Mouse (Mus musculus) thymus, adult 2 months (tissue): ENCODE data around the gene Pitpnm2. TPM values are rescaled to one million over a fixed set of nuclear protein-coding genes. Genes with fewer than 3 reads are reported as not detected.

Experiments
- DNase-seq: peaks from one replicate; pipeline ENCODE4 v3.0.0; 2021
- H3K27ac ChIP-seq: fragments of 200-500 bp; 2 replicates; pipeline ENCODE4 v1.5.1; 2012; ENCODE audit warnings: low read length, control low read depth; ENCODE audit not compliant: control insufficient read depth, insufficient read depth
- H3K27me3 ChIP-seq: fragments of 200-500 bp; 2 replicates; pipeline ENCODE4 v1.6.1; 2012; ENCODE audit warnings: mild to moderate bottlenecking, low read length, moderate library complexity, mixed read lengths; ENCODE audit not compliant: control insufficient read depth, insufficient read depth
- H3K36me3 ChIP-seq: fragments of 200-500 bp; 2 replicates; pipeline ENCODE4 v1.6.1; 2012; ENCODE audit warnings: mild to moderate bottlenecking, low read length, moderate library complexity; ENCODE audit not compliant: control insufficient read depth, insufficient read depth
- H3K4me1 ChIP-seq: fragments of 200-500 bp; replicated peaks from 2 replicates; pipeline ENCODE4 v1.6.1; 2012; ENCODE audit warnings: low read length; ENCODE audit not compliant: control insufficient read depth, insufficient read depth
- H3K4me3 ChIP-seq: fragments of 200-500 bp; 2 replicates; pipeline ENCODE4 v1.5.1; 2012; ENCODE audit warnings: mild to moderate bottlenecking, low read length, control low read depth, moderate library complexity; ENCODE audit not compliant: control insufficient read depth, insufficient read depth
- CTCF ChIP-seq: fragments of 200-500 bp; IDR thresholded peaks from 2 replicates; pipeline ENCODE4 v1.5.1; 2012; ENCODE audit warnings: mild to moderate bottlenecking, control low read depth, low read length, moderate library complexity, borderline replicate concordance; ENCODE audit not compliant: control insufficient read depth, poor library complexity, insufficient read depth; ENCODE audit errors: extremely low read depth
- POLR2A ChIP-seq: fragments of 200-500 bp; IDR thresholded peaks from 2 replicates; pipeline ENCODE4 v1.6.1; 2012; ENCODE audit warnings: mild to moderate bottlenecking, low read length, control low read depth, moderate library complexity; ENCODE audit not compliant: control insufficient read depth, poor library complexity, insufficient read depth; ENCODE audit errors: extremely low read depth
- WGBS: fragments of 180-500 bp; shearing (Covaris S2); methylation state at CpG from one replicate; pipeline ENCODE4 v1.1.7; 2018; 5-methylcytosine and 5-hydroxymethylcytosine counted together
- polyA plus RNA-seq: library from polyadenylated mRNA; depleted of rRNA; stranded (reverse); fragments of >200 nt; gene quantifications from 2 replicates; pipeline ENCODE4 v1.2.3, GENCODE M21; 2012; rRNA removed

Pitpnm2 gene
- polyA plus RNA-seq, 1 experiment, result 279 TPM

DNA sequence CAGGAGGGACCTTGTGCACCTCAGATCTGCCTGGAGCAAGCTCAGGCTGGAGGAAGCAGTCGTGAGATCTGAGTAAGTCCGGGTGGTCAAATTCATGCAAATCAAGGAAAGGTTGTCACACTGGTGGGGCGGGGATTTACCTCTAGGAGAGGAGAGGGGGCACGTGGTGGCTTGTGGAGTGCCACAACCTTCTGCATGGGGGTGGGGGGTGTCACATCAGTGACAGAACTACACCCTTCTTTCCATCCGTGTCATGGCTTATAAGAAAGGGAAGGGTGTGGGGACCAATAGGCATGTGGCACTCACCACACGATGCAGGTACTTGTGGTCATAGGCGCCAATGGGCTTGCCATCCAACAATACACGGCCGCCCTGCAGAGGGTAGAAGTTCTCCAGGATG lies 173.8 kb downstream of the Pitpnm2 start:
- H3K4me3 ChIP-seq, result peak overlapping the region; percentile 14
- DNase-seq, result no peak
- peaks cover 75% of the 10 kb centered on the region for H3K4me1 ChIP-seq
- WGBS, result 18% methylated on average over 9 of the region's 9 CpGs
- H3K27me3 ChIP-seq, result no peaks in the 10 kb centered on the region
- TF ChIP-seq CTCF, result no peak
- TF ChIP-seq POLR2A, result no peak
- H3K27ac ChIP-seq, result peak overlapping the region; percentile 38
- peaks cover 23% of the 10 kb centered on the region for H3K36me3 ChIP-seq

DNA sequence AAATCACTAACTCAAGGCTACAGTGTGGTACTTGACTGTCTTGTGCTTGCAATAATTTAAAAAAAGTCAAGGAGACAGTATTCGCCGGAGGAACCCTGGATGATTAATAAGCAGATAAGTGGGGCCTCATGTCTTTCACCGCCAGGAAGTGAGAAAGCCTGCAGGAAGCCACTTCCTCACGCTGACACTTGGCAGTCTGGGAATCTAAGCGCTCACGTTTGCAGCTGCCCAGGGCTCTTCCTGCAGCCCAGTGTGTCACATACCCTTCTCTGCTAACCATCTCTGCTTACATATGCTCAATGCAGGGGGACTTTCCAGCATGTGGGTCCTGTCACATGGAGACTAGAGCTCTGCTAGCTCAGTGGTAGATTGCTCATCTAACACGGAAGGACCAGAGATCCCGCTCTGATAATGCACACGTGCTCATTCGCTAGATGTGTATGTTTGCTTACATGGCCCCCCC lies 174.7 kb downstream of the Pitpnm2 start:
- H3K27me3 ChIP-seq, result no peaks in the 10 kb centered on the region
- peak; percentile 47 for DNase-seq
- peaks cover 23% of the 10 kb centered on the region for H3K36me3 ChIP-seq
- no peak overlapping the region for H3K4me3 ChIP-seq
- TF ChIP-seq POLR2A, result no peak
- H3K27ac ChIP-seq, result peak overlapping the region; percentile 67
- H3K4me1 ChIP-seq, result peaks cover 67% of the 10 kb centered on the region
- WGBS, result under 1% methylated on average over 10 of the region's 10 CpGs

DNA sequence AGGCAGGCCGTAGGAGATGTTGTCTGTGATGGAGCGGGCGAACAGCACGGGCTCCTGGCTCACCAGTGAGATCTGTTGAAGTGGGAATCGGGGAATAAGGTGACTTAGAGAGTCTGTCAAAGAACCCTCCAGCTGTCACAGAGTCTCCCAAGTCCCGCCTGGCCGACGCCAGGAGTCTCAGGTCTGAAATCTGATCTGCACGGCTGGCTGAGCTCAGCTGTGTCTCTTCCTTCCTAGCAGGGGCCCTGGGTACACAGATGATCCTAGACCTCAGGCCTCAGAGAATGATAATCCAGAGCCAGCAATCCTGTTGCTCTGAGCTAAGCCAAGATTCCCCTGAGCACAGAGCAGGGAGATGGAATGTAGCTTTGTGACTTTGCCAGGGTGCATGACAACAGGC lies 175.9 kb downstream of the Pitpnm2 start:
- Histone ChIP-seq H3K4me3 (no peak overlapping the region), H3K36me3 (peaks cover 23% of the 10 kb centered on the region), H3K27ac (peak overlapping the region; percentile 4; the same call in 1 of the 2 replicates), H3K27me3 (no peaks in the 10 kb centered on the region), H3K4me1 (peaks cover 55% of the 10 kb centered on the region)
- TF ChIP-seq POLR2A, result no peak
- no peak for TF ChIP-seq CTCF
- 79% methylated on average over 9 of the region's 9 CpGs for WGBS
- DNase-seq, result no peak

DNA sequence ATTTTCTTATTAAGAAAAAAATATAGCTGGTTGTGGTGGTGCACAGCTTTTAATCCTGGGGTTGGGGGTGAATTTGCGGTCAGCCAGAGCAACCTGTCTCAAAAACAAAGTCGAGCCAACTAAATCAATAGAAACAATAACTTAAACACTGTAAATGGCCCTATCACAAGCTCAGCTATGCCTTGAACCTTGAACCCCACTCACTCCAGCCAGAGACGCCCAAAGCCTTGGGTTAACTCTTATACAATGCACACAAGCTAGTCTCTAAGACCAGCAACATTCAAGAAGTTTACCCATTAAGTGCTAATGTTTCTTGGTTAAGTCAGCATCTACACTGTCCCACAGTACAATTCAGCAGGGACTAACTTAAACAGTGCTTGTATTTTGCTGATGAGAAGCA lies 179.9 kb downstream of the Pitpnm2 start:
- Histone ChIP-seq H3K4me3 (no peak overlapping the region), H3K27ac (no peak overlapping the region), H3K36me3 (peaks cover 30% of the 10 kb centered on the region), H3K27me3 (no peaks in the 10 kb centered on the region), H3K4me1 (peaks cover 16% of the 10 kb centered on the region)
- TF ChIP-seq POLR2A (no peak), CTCF (no peak)
- DNase-seq, result no peak
- WGBS, result 94% methylated on average over 3 of the region's 3 CpGs

Other genes with a start within 250 kb of the Pitpnm2 start
- gene Vps37b, start 217.5 kb downstream of the Pitpnm2 start, polyA plus RNA-seq, result 111 and 119 TPM in 2 replicates
- 48.2 and 54.0 TPM in 2 replicates for gene Abcb9, start 154.0 kb downstream of the Pitpnm2 start, polyA plus RNA-seq
- gene Ogfod2, start 137.5 kb downstream of the Pitpnm2 start, polyA plus RNA-seq, result 87.7 and 88.9 TPM in 2 replicates
- gene Arl6ip4, start 133.7 kb downstream of the Pitpnm2 start, polyA plus RNA-seq, result 50.8 and 53.5 TPM in 2 replicates
- 16.2 and 19.6 TPM in 2 replicates for gene Mphosph9, start 78.2 kb upstream of the Pitpnm2 start, polyA plus RNA-seq
- 5.7 and 6.4 TPM in 2 replicates for gene 2810006K23Rik, start 78.3 kb upstream of the Pitpnm2 start, polyA plus RNA-seq
- gene Cdk2ap1, start 113.3 kb upstream of the Pitpnm2 start, polyA plus RNA-seq, result 191 and 206 TPM in 2 replicates
- gene Sbno1, start 176.2 kb upstream of the Pitpnm2 start, polyA plus RNA-seq, result 36.3 and 40.8 TPM in 2 replicates
- gene Kmt5a, start 190.2 kb upstream of the Pitpnm2 start, polyA plus RNA-seq, result 76.5 and 92.5 TPM in 2 replicates
- 38.5 and 38.6 TPM in 2 replicates for gene Rilpl2, start 228.6 kb upstream of the Pitpnm2 start, polyA plus RNA-seq
- gene Snrnp35, start 233.4 kb upstream of the Pitpnm2 start, polyA plus RNA-seq, result 4.6 and 5.0 TPM in 2 replicates